Comparison of ENCODE assay signal across 14 mouse cellular contexts in genomic region chr12:89710459-89710858, GRCm38 (mm10).
DNase-seq lines count a peak whose midpoint lies in the region; ATAC-seq lines count a peak whose summit lies in the region.
"Had no signal": no experiment of that assay in that cellular context is flagged by ENCODE, and none has a peak within 500 bp of the region (broad histone marks: within the 10 kb centered on the region; RNA-seq: fewer than 3 reads in every experiment).

No protein-coding gene starts in this region.

- no peak for ATAC-seq in granulocyte monocyte progenitor cell, adult 5-6 weeks (replicated peaks; ENCODE audit: poor library complexity, severe bottlenecking)
- ATAC-seq: hindbrain, embryonic 16.5 days had no signal

- DNase-seq in layer of hippocampus, adult 11-12 months (ENCODE audit: low spot score), result peak; percentile 32
- DNase-seq in layer of hippocampus, postnatal 25 days (ENCODE audit: extremely low spot score in 1 of 2, low spot score in 1 of 2), result no peak
- DNase-seq in cerebellum, adult 9-11 months, result peak; percentile 44
- DNase-seq in left cerebral cortex, adult 18-20 months (ENCODE audit: low spot score in 2 of 2), result peak; percentile 48 to 69
- peak; percentile 48 for DNase-seq in right cerebral cortex, postnatal 25 days
- no peak for DNase-seq in adrenal gland, adult 2 months
- no peak for DNase-seq in spleen, postnatal 36 days (ENCODE audit: low spot score in 2 of 2)
- DNase-seq: adrenal gland, adult 8-10 months; gastrocnemius, postnatal 10 days; heart, postnatal 14 days; kidney, adult 2 months; kidney, postnatal 25 days had no signal

Comparison
In these comparisons a context has a peak if more than half of its experiments do, and no peak if none do; other contexts are left out.
1. DNase-seq: peak in layer of hippocampus, adult 11-12 months (single experiment), cerebellum, adult 9-11 months (single experiment), left cerebral cortex, adult 18-20 months (2 of 2) and right cerebral cortex, postnatal 25 days (single experiment); none in layer of hippocampus, postnatal 25 days (0 of 2), adrenal gland, adult 2 months (single experiment) and spleen, postnatal 36 days (0 of 2).